ENCODE assay signal across 10 mouse cellular contexts in the genomic region with DNA sequence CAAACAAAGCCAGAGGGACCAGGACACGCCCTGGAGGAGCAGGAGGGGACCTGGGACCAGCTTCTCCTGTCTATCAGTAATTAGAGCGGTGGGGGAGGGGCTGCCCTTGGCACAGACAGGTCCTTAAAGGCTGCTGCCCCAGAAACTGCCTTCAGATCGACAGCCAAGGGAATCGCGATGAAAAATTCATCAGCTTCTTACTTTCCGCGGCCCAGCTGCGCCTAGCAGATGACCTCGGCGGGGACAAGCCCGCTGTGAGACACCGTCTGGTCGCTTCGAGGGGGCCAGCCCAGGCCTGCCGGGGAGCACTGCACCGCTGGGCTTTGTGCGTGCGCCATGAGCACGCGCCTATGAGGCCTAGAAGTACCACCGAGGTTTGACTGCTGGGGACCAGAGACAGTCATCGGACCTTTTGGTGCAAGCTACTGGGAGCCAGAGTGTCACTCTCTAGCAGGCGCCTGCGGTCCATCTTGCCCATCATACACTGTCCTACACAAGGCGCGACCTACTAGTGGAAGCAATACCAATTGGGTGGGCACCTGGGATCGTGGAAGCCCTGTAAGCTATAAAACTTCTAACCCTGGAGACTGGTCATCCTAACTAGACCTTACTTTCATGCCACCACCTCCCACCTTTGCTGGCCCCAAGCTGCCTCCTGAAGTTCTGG. TPM values are rescaled to one million over a fixed set of nuclear protein-coding genes. Genes with fewer than 3 reads are reported as not detected.
A peak's percentile ranks its signal among the peaks of the same experiment; 100 is the strongest.
DNase-seq lines count a peak whose midpoint lies in the region; ATAC-seq and TF ChIP-seq lines count a peak whose summit lies in the region.
"Had no signal": no experiment of that assay in that cellular context is flagged by ENCODE, and none has a peak within 500 bp of the region (broad histone marks: within the 10 kb centered on the region; RNA-seq: fewer than 3 reads in every experiment).

No protein-coding gene starts in this region.

- no peaks in the 10 kb centered on the region for H3K9me3 ChIP-seq in heart, embryonic 11.5 days (replicated peaks; ENCODE audit: control insufficient read depth, low read length)
- no peaks in the 10 kb centered on the region for H3K9me3 ChIP-seq in forebrain, embryonic 13.5 days (replicated peaks)
- H3K9me3 ChIP-seq in midbrain, embryonic 12.5 days, result no peaks in the 10 kb centered on the region
- H3K9me3 ChIP-seq: G1E had no signal

- no peaks in the 10 kb centered on the region for H3K36me3 ChIP-seq in heart, embryonic 11.5 days (ENCODE audit: control insufficient read depth, insufficient read depth, low read length)
- no peaks in the 10 kb centered on the region for H3K36me3 ChIP-seq in forebrain, embryonic 13.5 days (ENCODE audit: poor library complexity, severe bottlenecking)
- no peaks in the 10 kb centered on the region for H3K36me3 ChIP-seq in midbrain, embryonic 12.5 days
- H3K36me3 ChIP-seq: G1E had no signal

- H3K27ac ChIP-seq in heart, embryonic 11.5 days (ENCODE audit: low read depth, low read length), result no peak overlapping the region
- peak overlapping the region; percentile 86 for H3K27ac ChIP-seq in forebrain, embryonic 13.5 days
- peak overlapping the region; percentile 89 for H3K27ac ChIP-seq in layer of hippocampus, adult 2 months
- H3K27ac ChIP-seq in midbrain, embryonic 12.5 days (replicated peaks), result peak overlapping the region; percentile 92
- H3K27ac ChIP-seq: heart, adult 2 months had no signal

- H3K9ac ChIP-seq in heart, embryonic 11.5 days (ENCODE audit: low read depth, low read length), result peak overlapping the region; percentile 69
- H3K9ac ChIP-seq in forebrain, embryonic 13.5 days, result peak overlapping the region; percentile 59
- peak overlapping the region; percentile 54 for H3K9ac ChIP-seq in midbrain, embryonic 12.5 days (replicated peaks)

- no peak for DNase-seq in heart, adult 8-10 months (ENCODE audit: low spot score)
- peak; percentile 2 to 4 for DNase-seq in adrenal gland, postnatal 36 days
- peak; percentile 32 to 36 for DNase-seq in layer of hippocampus, adult 2 months (ENCODE audit: low spot score in 2 of 2)
- peak; percentile 56 for DNase-seq in testis, postnatal 10 days (ENCODE audit: low spot score)

- TF ChIP-seq CTCF in layer of hippocampus, adult 2 months (conservative IDR thresholded peaks at IDR 0.05), result no peak

- WGBS in heart, embryonic 11.5 days (ENCODE audit: insufficient replicate concordance), result 11% methylated on average over 27 of the region's 27 CpGs
- WGBS in forebrain, embryonic 13.5 days, result 17% methylated on average over 27 of the region's 27 CpGs
- WGBS in midbrain, embryonic 12.5 days, result 7% methylated on average over 27 of the region's 27 CpGs

- H3K4me3 ChIP-seq in heart, embryonic 11.5 days (ENCODE audit: low read depth, low read length), result peak overlapping the region; percentile 45
- peak overlapping the region; percentile 36 for H3K4me3 ChIP-seq in forebrain, embryonic 13.5 days
- peak overlapping the region; percentile 51 for H3K4me3 ChIP-seq in layer of hippocampus, adult 2 months
- peak overlapping the region; percentile 39 for H3K4me3 ChIP-seq in midbrain, embryonic 12.5 days

- peaks cover 8% of the 10 kb centered on the region for H3K27me3 ChIP-seq in heart, embryonic 11.5 days (ENCODE audit: control insufficient read depth, insufficient read depth, low read length)
- H3K27me3 ChIP-seq in forebrain, embryonic 13.5 days, result no peaks in the 10 kb centered on the region
- peaks cover 30% of the 10 kb centered on the region for H3K27me3 ChIP-seq in midbrain, embryonic 12.5 days

- peak overlapping the region; percentile 87 for H3K4me2 ChIP-seq in heart, embryonic 11.5 days
- peak overlapping the region; percentile 68 for H3K4me2 ChIP-seq in forebrain, embryonic 13.5 days
- peak overlapping the region; percentile 62 for H3K4me2 ChIP-seq in midbrain, embryonic 12.5 days (replicated peaks)

- H3K4me1 ChIP-seq in heart, embryonic 11.5 days (ENCODE audit: control insufficient read depth, insufficient read depth, low read length), result peaks cover 8% of the 10 kb centered on the region; the same call in 1 of the 2 replicates
- peaks cover 18% of the 10 kb centered on the region for H3K4me1 ChIP-seq in forebrain, embryonic 13.5 days
- H3K4me1 ChIP-seq in midbrain, embryonic 12.5 days, result peaks cover 21% of the 10 kb centered on the region

- no peak for ATAC-seq in heart, embryonic 11.5 days (replicated peaks; ENCODE audit: insufficient number of reproducible peaks, low FRiP score, low TSS enrichment)
- peak; percentile 72 for ATAC-seq in forebrain, embryonic 13.5 days
- peak; percentile 83 for ATAC-seq in midbrain, embryonic 12.5 days (ENCODE audit: low FRiP score, low read depth)
- ATAC-seq in erythroid progenitor cell, adult 5-6 weeks (replicated peaks; ENCODE audit: low FRiP score, poor library complexity, severe bottlenecking), result no peak

RNA-seq across cellular contexts. Expression of gene Ly86, which starts 33.3 kb away (rescaled TPM):
- 2.5 and 2.7 TPM in 2 replicates for polyA plus RNA-seq in heart, embryonic 11.5 days (2014; fragmentation: Nextera tagmentation; extraction: Ambion mirVana)
- total RNA-seq in heart, adult 8-10 months (2022), result 1 to 10 TPM; 1.2 to 1.7 (median 1.4) TPM
- total RNA-seq in adrenal gland, postnatal 36 days (2021), result 1 to 10 TPM; 4.2 to 5.4 TPM
- polyA plus RNA-seq in forebrain, embryonic 13.5 days (2015; fragmentation: Nextera tagmentation; extraction: Ambion mirVana), result 4.6 and 5.2 TPM in 2 replicates
- total RNA-seq in layer of hippocampus, adult 2 months (2021), result 1 to 10 TPM; 8.5 to 8.7 TPM
- 5.4 and 5.8 TPM in 2 replicates for polyA plus RNA-seq in midbrain, embryonic 12.5 days (2016; fragmentation: Nextera tagmentation; extraction: Ambion mirVana)
- 39.4 and 51.2 TPM in 2 replicates for total RNA-seq in erythroid progenitor cell, adult 5-6 weeks (2015; ENCODE audit: low replicate concordance)
- 9.9 and 19.3 TPM in 2 replicates for total RNA-seq in erythroid progenitor cell, adult 5-6 weeks (2017; ENCODE audit: low replicate concordance)
- polyA plus RNA-seq: G1E had no signal

Comparison
In these comparisons a context has a peak if more than half of its experiments do, and no peak if none do; other contexts are left out.
1. ATAC-seq: peak in forebrain, embryonic 13.5 days (single experiment) and midbrain, embryonic 12.5 days (single experiment); none in heart, embryonic 11.5 days (single experiment) and erythroid progenitor cell, adult 5-6 weeks (single experiment).
2. Peak in every context shown above with its lines, with median percentiles within 50 percentile points of each other: H3K4me2 ChIP-seq, H3K4me3 ChIP-seq and H3K9ac ChIP-seq.